Mouse (Mus musculus): Measurements from ENCODE around the gene Dnajc14.

Gene Dnajc14

GRCm38 (mm10) chr10:128803771-128804270 is at the start of gene Dnajc14:
TSS of gene Dnajc14 (plus strand) at chr10:128804062.
- DNase-seq, result peak; percentile 60

GRCm38 (mm10) chr10:128772895-128773294 is 31.0 kb upstream of the Dnajc14 start:
- no peak for DNase-seq

GRCm38 (mm10) chr10:128773685-128774084 is 30.2 kb upstream of the Dnajc14 start:
- no peak for DNase-seq

- DNase-seq, result no peak
These were observed 25.4 kb upstream of the Dnajc14 start for GRCm38 (mm10) chr10:128778441-128778840.

GRCm38 (mm10) chr10:128779011-128779795 is 24.7 kb upstream of the Dnajc14 start:
- DNase-seq, result no peak

- no peak for DNase-seq
These were observed 23.7 kb upstream of the Dnajc14 start for GRCm38 (mm10) chr10:128780200-128780599.

GRCm38 (mm10) chr10:128790398-128791124 is 13.3 kb upstream of the Dnajc14 start, which contains the start of gene Mmp19:
TSS of gene Mmp19 (plus strand) at chr10:128790910.
- DNase-seq, result no peak

GRCm38 (mm10) chr10:128792041-128792440 is 11.8 kb upstream of the Dnajc14 start:
- DNase-seq, result no peak

GRCm38 (mm10) chr10:128793258-128793657 is 10.6 kb upstream of the Dnajc14 start:
- DNase-seq, result no peak

GRCm38 (mm10) chr10:128794391-128794790 is 9.5 kb upstream of the Dnajc14 start:
- DNase-seq, result no peak

GRCm38 (mm10) chr10:128795581-128795980 is 8.3 kb upstream of the Dnajc14 start:
- no peak for DNase-seq

- no peak for DNase-seq
These were observed 5.2 kb upstream of the Dnajc14 start for GRCm38 (mm10) chr10:128798676-128799075.

GRCm38 (mm10) chr10:128801981-128802495 is 1.8 kb upstream of the Dnajc14 start:
- no peak for DNase-seq

- no peak for DNase-seq
These were observed 906 bp upstream of the Dnajc14 start for GRCm38 (mm10) chr10:128802956-128803355.

- DNase-seq, result no peak
These were observed 501 bp upstream of the Dnajc14 start for GRCm38 (mm10) chr10:128803361-128803760.

- DNase-seq, result peak; percentile 65
These were observed 619 bp downstream of the Dnajc14 start, which contains the start of gene Tmem198b for GRCm38 (mm10) chr10:128804271-128805091. TSS of gene Tmem198b (minus strand) at chr10:128804370.

- peak; percentile 93 for DNase-seq
These were observed 1.5 kb downstream of the Dnajc14 start for GRCm38 (mm10) chr10:128805092-128806000.

GRCm38 (mm10) chr10:128806086-128806485 is 2.2 kb downstream of the Dnajc14 start:
- DNase-seq, result no peak

- no peak for DNase-seq
These were observed 3.2 kb downstream of the Dnajc14 start for GRCm38 (mm10) chr10:128807018-128807417.

- DNase-seq, result no peak
These were observed 13.2 kb downstream of the Dnajc14 start, which contains the start of gene Sarnp for GRCm38 (mm10) chr10:128817033-128817432. TSS of gene Sarnp (plus strand) at chr10:128817333.

- no peak for DNase-seq
These were observed 16.4 kb downstream of the Dnajc14 start for GRCm38 (mm10) chr10:128820217-128820616.

Data from cerebellum, adult 11 months (tissue).